Mouse (Mus musculus) heart, embryonic 11.5 days (tissue): Measurements from ENCODE around the gene Cryzl2. TPM values are rescaled to one million over a fixed set of nuclear protein-coding genes. Genes with fewer than 3 reads are reported as not detected.

Source experiments
- ATAC-seq: fragments of 200-750 bp; cut with Nextera tagmentation; replicated peaks from 2 replicates; pipeline ENCODE4 v1.8.0; 2017; ENCODE audit warnings: moderate library complexity; ENCODE audit not compliant: insufficient number of reproducible peaks, low FRiP score, low TSS enrichment
- H3K27ac ChIP-seq: fragments of 300-500 bp; sonication (generic); 2 replicates; pipeline ENCODE4 v1.5.1; 2014; ENCODE audit warnings: mild to moderate bottlenecking, low read depth, low read length
- H3K27me3 ChIP-seq: fragments of 300-500 bp; sonication (generic); 2 replicates; pipeline ENCODE4 v1.6.1; 2014; ENCODE audit warnings: mild to moderate bottlenecking, low read length, mixed read lengths; ENCODE audit not compliant: control insufficient read depth, insufficient read depth
- H3K36me3 ChIP-seq: fragments of 300-500 bp; sonication (generic); 2 replicates; pipeline ENCODE4 v1.6.1; 2014; ENCODE audit warnings: mild to moderate bottlenecking, low read length, moderate library complexity, mixed read lengths; ENCODE audit not compliant: control insufficient read depth, insufficient read depth
- H3K4me1 ChIP-seq: fragments of 300-500 bp; sonication (generic); 2 replicates; pipeline ENCODE4 v1.6.1; 2014; ENCODE audit warnings: low read length; ENCODE audit not compliant: control insufficient read depth, insufficient read depth
- H3K4me2 ChIP-seq: fragments of 300-500 bp; sonication (generic); 2 replicates; pipeline ENCODE4 v1.6.1; 2014; ENCODE audit warnings: mild to moderate bottlenecking, moderate library complexity
- H3K4me3 ChIP-seq: fragments of 300-500 bp; sonication (generic); 2 replicates; pipeline ENCODE4 v1.5.1; 2014; ENCODE audit warnings: low read depth, low read length
- H3K9ac ChIP-seq: fragments of 300-500 bp; sonication (generic); 2 replicates; pipeline ENCODE4 v1.6.1; 2014; ENCODE audit warnings: mild to moderate bottlenecking, low read depth, low read length, moderate library complexity
- H3K9me3 ChIP-seq: fragments of 300-500 bp; sonication (generic); replicated peaks from 2 replicates; pipeline ENCODE4 v1.6.1; 2016; ENCODE audit warnings: low read length; ENCODE audit not compliant: control insufficient read depth
- WGBS: fragments of 180-500 bp; shearing (Covaris S2); extraction: QIAGEN DNeasy Blood & Tissue Kit; methylation state at CpG from one replicate; pipeline ENCODE4 v1.1.7; 2014; ENCODE audit not compliant: insufficient replicate concordance; 5-methylcytosine and 5-hydroxymethylcytosine counted together
- polyA plus RNA-seq: library from polyadenylated mRNA; unstranded; fragments of >200 nt; fragmentation: Nextera tagmentation; extraction: Ambion mirVana; gene quantifications from 2 replicates; pipeline ENCODE4 v1.2.1, GENCODE M21; 2014

Cryzl2 gene
- 32.6 TPM in 2 replicates for polyA plus RNA-seq

- Histone ChIP-seq H3K27me3 (no peaks in the 10 kb centered on the region), H3K4me2 (peak within 1 kb of the TSS; percentile 79), H3K4me3 (peak within 1 kb of the TSS; percentile 52), H3K4me1 (peaks cover 7% of the 10 kb centered on the region; the same call in 1 of the 2 replicates), H3K27ac (no peak within 1 kb of the TSS), H3K9me3 (no peaks in the 10 kb centered on the region), H3K9ac (peak within 1 kb of the TSS; percentile 80), H3K36me3 (no peaks in the 10 kb centered on the region)
- 10% methylated on average over 27 of the region's 29 CpGs for WGBS
- ATAC-seq = peak; percentile 94
Observed at GRCm38 (mm10) chr1:157458421-157459208, at the start of gene Cryzl2. Gene Cryzl2, plus strand, starts transcription at chr1:157458577.

GRCm38 (mm10) chr1:157409648-157410047 is 48.7 kb upstream of the Cryzl2 start:
- no peak overlapping the region for H3K4me3 ChIP-seq
- H3K27me3 ChIP-seq = no peaks in the 10 kb centered on the region
- WGBS = 78% methylated on average over 2 of the region's 2 CpGs
- H3K9me3 ChIP-seq = no peaks in the 10 kb centered on the region
- peaks cover 7% of the 10 kb centered on the region for H3K4me1 ChIP-seq
- no peaks in the 10 kb centered on the region for H3K36me3 ChIP-seq
- no peak overlapping the region for H3K27ac ChIP-seq
- H3K4me2 ChIP-seq = no peak overlapping the region
- H3K9ac ChIP-seq = no peak overlapping the region
- ATAC-seq = no peak

- Histone ChIP-seq H3K27me3 (no peaks in the 10 kb centered on the region), H3K27ac (no peak overlapping the region), H3K4me3 (peak overlapping the region; percentile 98), H3K4me1 (peaks cover 14% of the 10 kb centered on the region), H3K9ac (peak overlapping the region; percentile 10; the same call in 1 of the 2 replicates), H3K4me2 (peak overlapping the region; percentile 70), H3K9me3 (no peaks in the 10 kb centered on the region), H3K36me3 (no peaks in the 10 kb centered on the region)
- WGBS = 12% methylated on average over 8 of the region's 8 CpGs
- ATAC-seq = no peak
Observed at GRCm38 (mm10) chr1:157410937-157411336, 47.4 kb upstream of the Cryzl2 start.

GRCm38 (mm10) chr1:157411341-157411710 is 47.1 kb upstream of the Cryzl2 start:
- no peaks in the 10 kb centered on the region for H3K36me3 ChIP-seq
- no peaks in the 10 kb centered on the region for H3K9me3 ChIP-seq
- 0% methylated on average over 4 of the region's 4 CpGs for WGBS
- H3K27me3 ChIP-seq = no peaks in the 10 kb centered on the region
- peak overlapping the region; percentile 86 for H3K9ac ChIP-seq
- ATAC-seq = no peak
- peak overlapping the region; percentile 70 for H3K4me2 ChIP-seq
- H3K4me3 ChIP-seq = peak overlapping the region; percentile 98
- H3K27ac ChIP-seq = peak overlapping the region; percentile 95; the same call in 1 of the 2 replicates
- H3K4me1 ChIP-seq = peaks cover 14% of the 10 kb centered on the region

- Histone ChIP-seq H3K4me1 (peaks cover 16% of the 10 kb centered on the region), H3K9ac (peak overlapping the region; percentile 86), H3K4me3 (peak overlapping the region; percentile 98), H3K27me3 (no peaks in the 10 kb centered on the region), H3K4me2 (peak overlapping the region; percentile 70), H3K36me3 (no peaks in the 10 kb centered on the region), H3K9me3 (no peaks in the 10 kb centered on the region), H3K27ac (peak overlapping the region; percentile 95)
- ATAC-seq = peak; percentile 85
- under 1% methylated on average over 67 of the region's 85 CpGs for WGBS
Observed at GRCm38 (mm10) chr1:157411711-157412380, 46.5 kb upstream of the Cryzl2 start.

GRCm38 (mm10) chr1:157412454-157413369 is 45.7 kb upstream of the Cryzl2 start, which contains the start of gene Rasal2:
Gene Rasal2, minus strand, starts transcription at chr1:157412595.
- Histone ChIP-seq H3K27me3 (no peaks in the 10 kb centered on the region), H3K4me3 (peak within 1 kb of the TSS; percentile 98), H3K9ac (peak within 1 kb of the TSS; percentile 86), H3K9me3 (no peaks in the 10 kb centered on the region), H3K27ac (peak within 1 kb of the TSS; percentile 95), H3K4me2 (peak within 1 kb of the TSS; percentile 70), H3K36me3 (no peaks in the 10 kb centered on the region), H3K4me1 (peaks cover 20% of the 10 kb centered on the region)
- WGBS = 1% methylated on average over 62 of the region's 62 CpGs
- ATAC-seq = peak; percentile 95

- Histone ChIP-seq H3K27ac (no peak overlapping the region), H3K36me3 (peaks cover 4% of the 10 kb centered on the region; the same call in 1 of the 2 replicates), H3K9me3 (no peaks in the 10 kb centered on the region), H3K27me3 (no peaks in the 10 kb centered on the region), H3K4me2 (no peak overlapping the region), H3K4me1 (peaks cover 18% of the 10 kb centered on the region), H3K9ac (no peak overlapping the region), H3K4me3 (no peak overlapping the region)
- WGBS = 46% methylated on average over 3 of the region's 3 CpGs
- no peak for ATAC-seq
Observed at GRCm38 (mm10) chr1:157415771-157416170, 42.6 kb upstream of the Cryzl2 start.

- no peak overlapping the region for H3K4me3 ChIP-seq
- H3K27me3 ChIP-seq = no peaks in the 10 kb centered on the region
- 74% methylated on average over 2 of the region's 2 CpGs for WGBS
- H3K36me3 ChIP-seq = peaks cover 4% of the 10 kb centered on the region; the same call in 1 of the 2 replicates
- no peaks in the 10 kb centered on the region for H3K9me3 ChIP-seq
- H3K9ac ChIP-seq = no peak overlapping the region
- no peak overlapping the region for H3K4me2 ChIP-seq
- H3K4me1 ChIP-seq = peaks cover 18% of the 10 kb centered on the region
- H3K27ac ChIP-seq = no peak overlapping the region
- no peak for ATAC-seq
Observed at GRCm38 (mm10) chr1:157416628-157417027, 41.7 kb upstream of the Cryzl2 start.
